Mouse (Mus musculus) MEL (cell line): Measurements from ENCODE around the gene Npm1. TPM values are rescaled to one million over a fixed set of nuclear protein-coding genes. Genes with fewer than 3 reads are reported as not detected.

Experiments
- DNase-seq: peaks from one replicate; pipeline ENCODE4 v3.0.0; 2011; ENCODE audit warnings: low read depth, low spot score
- H3K27ac ChIP-seq: 2 replicates; pipeline ENCODE4 v1.5.1; 2012; ENCODE audit warnings: low read depth, mild to moderate bottlenecking, control low read depth, low read length, moderate library complexity; ENCODE audit not compliant: control insufficient read depth
- H3K27me3 ChIP-seq, 2 experiments: fragments of 150-350 bp in 1 of 2; sonication (generic) in 1 of 2; 2 replicates each; pipeline ENCODE4 v1.6.1; 2012; ENCODE audit warnings: low read length in 2 of 2, mild to moderate bottlenecking in 2 of 2, improper control_type of control experiment in 1 of 2, moderate library complexity in 1 of 2; ENCODE audit not compliant: insufficient read depth in 2 of 2, control insufficient read depth in 1 of 2
- H3K36me3 ChIP-seq, 2 experiments: 2 replicates each; pipeline ENCODE4 v1.6.1; 2012 to 2014; ENCODE audit warnings: low read length in 2 of 2, improper control_type of control experiment in 1 of 2, inconsistent platforms in 1 of 2, mild to moderate bottlenecking in 1 of 2; ENCODE audit not compliant: insufficient read depth in 2 of 2, control insufficient read depth in 1 of 2
- H3K4me1 ChIP-seq, 2 experiments: fragments of 150-350 bp in 1 of 2; sonication (generic) in 1 of 2; 2 replicates each; pipeline ENCODE4 v1.6.1; 2012; ENCODE audit warnings: low read length in 2 of 2, improper control_type of control experiment in 1 of 2, mild to moderate bottlenecking in 1 of 2; ENCODE audit not compliant: insufficient read depth in 2 of 2, control insufficient read depth in 1 of 2
- H3K4me3 ChIP-seq, 2 experiments: fragments of 150-350 bp in 1 of 2; sonication (generic) in 1 of 2; 2 replicates each; pipeline ENCODE4 v1.5.1; 2012; ENCODE audit warnings: low read depth in 2 of 2, low read length in 2 of 2, mild to moderate bottlenecking in 2 of 2, moderate library complexity in 2 of 2, control low read depth in 1 of 2, improper control_type of control experiment in 1 of 2; ENCODE audit not compliant: control insufficient read depth in 1 of 2, insufficient read depth in 1 of 2
- H3K79me2 ChIP-seq: 2 replicates; pipeline ENCODE4 v1.6.1; 2012; ENCODE audit warnings: mild to moderate bottlenecking, low read length, moderate library complexity; ENCODE audit not compliant: control insufficient read depth, poor library complexity, insufficient read depth
- H3K9ac ChIP-seq: 2 replicates; pipeline ENCODE4 v1.6.1; 2012; ENCODE audit warnings: low read depth, mild to moderate bottlenecking, control low read depth, low read length, moderate library complexity; ENCODE audit not compliant: control insufficient read depth, poor library complexity, severe bottlenecking
- H3K9me3 ChIP-seq: fragments of 150-350 bp; sonication (generic); replicated peaks from 2 replicates; pipeline ENCODE4 v1.6.1; 2012; ENCODE audit warnings: mild to moderate bottlenecking, low read length, improper control_type of control experiment, moderate library complexity; ENCODE audit not compliant: insufficient read depth
- CHD1 ChIP-seq: IDR thresholded peaks from 2 replicates; pipeline ENCODE4 v1.6.1; 2012; ENCODE audit warnings: low read depth, mild to moderate bottlenecking, inconsistent platforms, low read length, improper control_type of control experiment
- ELF1 ChIP-seq: IDR thresholded peaks from 2 replicates; pipeline ENCODE4 v1.6.1; 2014; ENCODE audit warnings: low read depth, mild to moderate bottlenecking, inconsistent platforms, low read length, improper control_type of control experiment, moderate library complexity
- EP300 ChIP-seq, 2 experiments: IDR thresholded peaks; 2 replicates each; pipeline ENCODE4 v1.6.1; 2011; ENCODE audit warnings: improper control_type of control experiment in 2 of 2, low read length in 2 of 2, low read depth in 1 of 2, mild to moderate bottlenecking in 1 of 2
- ETS1 ChIP-seq: IDR thresholded peaks from 2 replicates; pipeline ENCODE4 v1.6.1; 2012; ENCODE audit warnings: low read depth, mild to moderate bottlenecking, inconsistent platforms, low read length, improper control_type of control experiment, moderate library complexity
- MAFK ChIP-seq: IDR thresholded peaks from 2 replicates; pipeline ENCODE4 v1.6.1; 2011; ENCODE audit warnings: low read depth, mild to moderate bottlenecking, low read length, improper control_type of control experiment, borderline replicate concordance
- MAX ChIP-seq: IDR thresholded peaks from 2 replicates; pipeline ENCODE4 v1.6.1; 2011; ENCODE audit warnings: low read length, improper control_type of control experiment
- MYB ChIP-seq: IDR thresholded peaks from 2 replicates; pipeline ENCODE4 v1.6.1; 2011; ENCODE audit warnings: mild to moderate bottlenecking, low read depth, low read length, improper control_type of control experiment
- POLR2AphosphoS2 ChIP-seq: IDR thresholded peaks from 2 replicates; pipeline ENCODE4 v1.6.1; 2011; ENCODE audit warnings: low read length, improper control_type of control experiment
- POLR2AphosphoS5 ChIP-seq: IDR thresholded peaks from 2 replicates; pipeline ENCODE4 v1.6.1; 2012; ENCODE audit warnings: low read depth, borderline replicate concordance, mild to moderate bottlenecking, inconsistent platforms, low read length, moderate library complexity, mixed read lengths
- RAD21 ChIP-seq: IDR thresholded peaks from 2 replicates; pipeline ENCODE4 v1.6.1; 2011; ENCODE audit warnings: mild to moderate bottlenecking, low read depth, low read length, improper control_type of control experiment
- RCOR1 ChIP-seq: IDR thresholded peaks from 2 replicates; pipeline ENCODE4 v1.6.1; 2012; ENCODE audit warnings: low read depth, mild to moderate bottlenecking, inconsistent platforms, low read length, improper control_type of control experiment
- SIN3A ChIP-seq: IDR thresholded peaks from 2 replicates; pipeline ENCODE4 v1.6.1; 2012; ENCODE audit warnings: low read length, improper control_type of control experiment, inconsistent platforms
- TAL1 ChIP-seq: IDR thresholded peaks from 2 replicates; pipeline ENCODE4 v1.6.1; 2012; ENCODE audit warnings: mild to moderate bottlenecking, inconsistent platforms, low read length, moderate library complexity, mixed read lengths
- USF1 ChIP-seq: IDR thresholded peaks from 2 replicates; pipeline ENCODE4 v1.6.1; 2014; ENCODE audit warnings: low read depth, mild to moderate bottlenecking, inconsistent platforms, low read length, improper control_type of control experiment, moderate library complexity
- USF2 ChIP-seq, 2 experiments: IDR thresholded peaks; 2 replicates each; pipeline ENCODE4 v1.6.1; 2011 to 2012; ENCODE audit warnings: improper control_type of control experiment in 2 of 2, low read length in 2 of 2, borderline replicate concordance in 1 of 2, inconsistent platforms in 1 of 2, low read depth in 1 of 2, mild to moderate bottlenecking in 1 of 2; ENCODE audit not compliant: insufficient read depth in 1 of 2
- polyA plus RNA-seq, 2 experiments: library from polyadenylated mRNA; stranded (reverse) in 1 of 2; unstranded in 1 of 2; fragments of >175 nt in 1 of 2; fragments of >200 nt in 1 of 2; gene quantifications; 2 replicates each; pipeline versions ENCODE4 v1.2.1 to v1.2.4; 2012; ENCODE audit warnings: low replicate concordance in 2 of 2, low read depth in 1 of 2; ENCODE audit not compliant: insufficient read length in 2 of 2, insufficient read depth in 1 of 2, missing spikeins in 1 of 2
- total RNA-seq: library from RNA; depleted of rRNA; stranded (reverse); fragments of 300-350 nt; gene quantifications from 2 replicates; pipeline ENCODE4 v1.2.3, GENCODE M21; 2012

Gene Npm1
- total and polyA plus RNA-seq, 3 experiments, result 839 to 4,033 (median 3,244) TPM

GRCm38 (mm10) chr11:33197133-33197514 is 34.1 kb upstream of the Npm1 start:
- Histone ChIP-seq H3K27me3 (no peaks in the 10 kb centered on the region), H3K36me3 (no peaks in the 10 kb centered on the region), H3K9ac (no peak overlapping the region), H3K4me3 (no peak overlapping the region), H3K4me1 (no peaks in the 10 kb centered on the region), H3K9me3 (no peaks in the 10 kb centered on the region), H3K27ac (no peak overlapping the region), H3K79me2 (no peaks in the 10 kb centered on the region)
- DNase-seq, result no peak
- TF ChIP-seq USF1, result no peak
- no peak for TF ChIP-seq RCOR1
- TF ChIP-seq USF2 (IDR thresholded peaks at IDR 0.05; ENCODE audit: borderline replicate concordance in 1 of 2, insufficient read depth in 1 of 2, low read depth in 1 of 2, low read length in 2 of 2), result no peak
- TF ChIP-seq MAFK, result no peak
- no peak for TF ChIP-seq CHD1

- H3K9me3 ChIP-seq, result no peaks in the 10 kb centered on the region
- no peaks in the 10 kb centered on the region for H3K36me3 ChIP-seq
- no peaks in the 10 kb centered on the region for H3K79me2 ChIP-seq
- no peak for TF ChIP-seq POLR2AphosphoS5
- no peak for TF ChIP-seq MAX
- TF ChIP-seq ETS1, result no peak
- no peak for TF ChIP-seq RAD21
- no peak overlapping the region for H3K4me3 ChIP-seq
- H3K9ac ChIP-seq, result no peak overlapping the region
- H3K27me3 ChIP-seq, result no peaks in the 10 kb centered on the region
- DNase-seq, result no peak
- no peak overlapping the region for H3K27ac ChIP-seq
- H3K4me1 ChIP-seq, result no peaks in the 10 kb centered on the region
Observed at GRCm38 (mm10) chr11:33196447-33197132, 33.6 kb upstream of the Npm1 start.

GRCm38 (mm10) chr11:33195531-33196446 is 32.8 kb upstream of the Npm1 start:
- TF ChIP-seq USF1, result no peak
- no peak for TF ChIP-seq ETS1
- TF ChIP-seq ELF1, result no peak
- no peak for TF ChIP-seq EP300 (IDR thresholded peaks at IDR 0.05; ENCODE audit: low read depth in 1 of 2, low read length in 2 of 2)
- TF ChIP-seq MYB, result no peak
- TF ChIP-seq RAD21, result no peak
- TF ChIP-seq TAL1, result no peak
- no peak for TF ChIP-seq POLR2AphosphoS2
- TF ChIP-seq SIN3A, result no peak
- H3K27ac ChIP-seq, result no peak overlapping the region
- H3K9ac ChIP-seq, result no peak overlapping the region
- H3K36me3 ChIP-seq, result no peaks in the 10 kb centered on the region
- H3K4me3 ChIP-seq, result no peak overlapping the region
- H3K9me3 ChIP-seq, result no peaks in the 10 kb centered on the region
- H3K27me3 ChIP-seq, result no peaks in the 10 kb centered on the region
- H3K4me1 ChIP-seq, result no peaks in the 10 kb centered on the region
- no peaks in the 10 kb centered on the region for H3K79me2 ChIP-seq
- DNase-seq, result no peak
